Mouse (Mus musculus) liver, adult 2 months (tissue): Measurements from ENCODE around the gene Dusp9. TPM values are rescaled to one million over a fixed set of nuclear protein-coding genes. Genes with fewer than 3 reads are reported as not detected.
A peak's percentile ranks its signal among the peaks of the same experiment; 100 is the strongest.

Source experiments
- DNase-seq: peaks from one replicate; pipeline ENCODE4 v3.0.0-alpha.2; 2011; ENCODE audit warnings: low read depth, low spot score; ENCODE audit errors: extremely low read depth
- H3K27ac ChIP-seq: fragments of 200-500 bp; replicated peaks from 2 replicates; pipeline ENCODE4 v1.5.1; 2012; ENCODE audit warnings: low read depth, mild to moderate bottlenecking, control low read depth, inconsistent platforms, low read length; ENCODE audit not compliant: insufficient read depth
- H3K27me3 ChIP-seq: fragments of 200-500 bp; 2 replicates; pipeline ENCODE4 v1.6.1; 2012; ENCODE audit warnings: mild to moderate bottlenecking, moderate library complexity, low read length, inconsistent platforms; ENCODE audit not compliant: control insufficient read depth, insufficient read depth
- H3K36me3 ChIP-seq: fragments of 200-500 bp; 2 replicates; pipeline ENCODE4 v1.6.1; 2012; ENCODE audit warnings: low read length, inconsistent platforms; ENCODE audit not compliant: control insufficient read depth, insufficient read depth
- H3K4me1 ChIP-seq: fragments of 200-500 bp; 2 replicates; pipeline ENCODE4 v1.6.1; 2011; ENCODE audit warnings: low read length; ENCODE audit not compliant: control insufficient read depth, insufficient read depth
- H3K4me3 ChIP-seq: fragments of 200-500 bp; 2 replicates; pipeline ENCODE4 v1.5.1; 2011; ENCODE audit warnings: low read depth, mild to moderate bottlenecking, control low read depth, low read length, moderate library complexity; ENCODE audit not compliant: insufficient read depth
- H3K79me2 ChIP-seq: fragments of 200-500 bp; 2 replicates; pipeline ENCODE4 v1.6.1; 2012; ENCODE audit warnings: inconsistent platforms, mild to moderate bottlenecking, low read length, moderate library complexity; ENCODE audit not compliant: control insufficient read depth, insufficient read depth
- H3K9ac ChIP-seq: fragments of 200-500 bp; 2 replicates; pipeline ENCODE4 v1.6.1; 2012; ENCODE audit warnings: low read depth, mild to moderate bottlenecking, control low read depth, inconsistent platforms, low read length
- CTCF ChIP-seq: fragments of 200-500 bp; IDR thresholded peaks from 2 replicates; pipeline ENCODE4 v1.5.1; 2011; ENCODE audit warnings: low read depth, low read length, control low read depth
- POLR2A ChIP-seq: fragments of 200-500 bp; IDR thresholded peaks from 2 replicates; pipeline ENCODE4 v1.6.1; 2011; ENCODE audit warnings: low read length, control low read depth; ENCODE audit not compliant: insufficient read depth; ENCODE audit errors: extremely low read depth
- WGBS: fragments of 180-500 bp; shearing (Covaris S2); methylation state at CpG from one replicate; pipeline ENCODE4 v1.1.7; 2018; 5-methylcytosine and 5-hydroxymethylcytosine counted together
- polyA plus RNA-seq: library from polyadenylated mRNA; depleted of rRNA; stranded (reverse); fragments of >200 nt; gene quantifications from 2 replicates; pipeline ENCODE4 v1.2.3, GENCODE M21; 2012
- total RNA-seq: library from RNA; depleted of rRNA; stranded (reverse); fragments of >200 nt; gene quantifications from 2 replicates; pipeline ENCODE4 v1.2.3, GENCODE M21; 2014

Gene Dusp9
- total and polyA plus RNA-seq, 2 experiments = not detected

DNA sequence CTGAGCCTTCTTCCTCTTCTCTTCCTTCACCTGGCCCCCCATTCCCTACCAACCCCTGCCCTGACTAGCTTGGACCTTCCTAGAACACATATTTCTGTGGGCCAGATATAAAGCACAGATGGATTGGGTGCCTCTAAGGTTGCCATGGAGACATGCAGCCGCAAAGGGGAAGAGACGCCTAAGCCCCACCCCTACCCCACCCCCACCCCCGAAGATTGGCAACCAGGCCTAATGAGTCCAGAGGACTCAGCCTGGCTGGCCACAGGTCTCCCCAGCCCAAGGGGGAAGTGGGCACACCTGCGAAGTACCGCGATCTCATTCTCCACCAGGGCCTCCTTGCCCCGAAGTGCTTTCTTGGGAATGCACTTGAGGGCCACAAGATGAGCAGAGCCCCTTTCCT lies 19.2 kb downstream of the Dusp9 start:
- Histone ChIP-seq H3K79me2 (no peaks in the 10 kb centered on the region), H3K36me3 (no peaks in the 10 kb centered on the region), H3K9ac (no peak overlapping the region), H3K4me1 (peaks cover 2% of the 10 kb centered on the region; the same call in 1 of the 2 replicates), H3K27ac (no peak overlapping the region), H3K4me3 (no peak overlapping the region), H3K27me3 (0 out of 2 replicates have a peak, but pooled peaks cover 2% of the 10 kb centered on the region)
- TF ChIP-seq CTCF = no peak
- no peak for TF ChIP-seq POLR2A
- no peak for DNase-seq
- 53% methylated on average over 6 of the region's 7 CpGs for WGBS

GRCm38 (mm10) chrX:73658936-73659574 lies 19.8 kb downstream of the Dusp9 start:
- peaks cover 2% of the 10 kb centered on the region; the same call in 1 of the 2 replicates for H3K4me1 ChIP-seq
- H3K79me2 ChIP-seq = no peaks in the 10 kb centered on the region
- no peak for DNase-seq
- TF ChIP-seq CTCF (no peak), POLR2A (no peak)
- 83% methylated on average over 13 of the region's 13 CpGs for WGBS
- H3K27ac ChIP-seq = no peak overlapping the region
- H3K27me3 ChIP-seq = 0 out of 2 replicates have a peak, but pooled peaks cover 2% of the 10 kb centered on the region
- H3K9ac ChIP-seq = no peak overlapping the region
- H3K4me3 ChIP-seq = no peak overlapping the region
- no peaks in the 10 kb centered on the region for H3K36me3 ChIP-seq

DNA sequence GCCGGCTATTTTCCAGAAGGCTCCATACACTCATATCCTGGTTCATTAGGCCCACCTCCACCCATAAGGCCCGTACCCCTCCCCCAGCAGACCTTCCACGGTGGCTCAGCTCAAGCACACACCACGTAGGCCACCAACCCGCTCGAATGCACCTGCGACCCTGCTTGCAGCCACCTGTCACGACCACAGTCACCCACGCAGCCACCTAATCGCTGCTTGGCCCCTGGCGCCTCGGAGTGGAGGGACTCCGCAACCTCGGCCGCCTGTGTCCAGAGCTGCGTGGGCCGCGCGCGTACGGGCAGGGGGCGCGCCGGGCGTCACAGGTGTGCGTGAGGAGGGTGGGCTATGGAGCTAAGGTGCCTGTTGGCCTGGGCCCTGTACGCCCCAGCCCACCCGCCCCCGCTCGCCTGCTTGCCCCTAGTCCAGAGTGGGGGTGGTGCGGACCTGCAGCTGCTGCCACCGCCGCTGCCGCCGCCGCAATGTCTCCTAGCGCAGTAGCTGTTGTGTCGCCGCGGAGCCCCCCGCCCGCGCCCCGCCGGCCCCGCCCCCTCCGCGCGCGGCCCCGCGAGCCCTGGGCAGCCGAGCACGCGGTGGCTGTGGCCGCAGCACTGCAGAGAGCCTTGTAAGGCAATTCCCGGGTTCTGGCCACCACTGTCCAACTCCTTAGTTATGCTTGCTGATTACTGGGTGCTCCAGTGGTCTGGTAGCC lies 20.5 kb downstream of the Dusp9 start, which contains the start of gene Pnck:
Pnck (minus strand) TSS at position 543 of the 709 bp plus-strand sequence.
- H3K27me3 ChIP-seq = 0 out of 2 replicates have a peak, but pooled peaks cover 2% of the 10 kb centered on the region
- no peaks in the 10 kb centered on the region for H3K79me2 ChIP-seq
- H3K27ac ChIP-seq = no peak within 1 kb of the TSS
- 0 out of 2 replicates have a peak within 1 kb of the TSS, but pooled peaks have one; percentile 29 for H3K9ac ChIP-seq
- DNase-seq = no peak
- TF ChIP-seq POLR2A = no peak
- no peak for TF ChIP-seq CTCF
- H3K36me3 ChIP-seq = no peaks in the 10 kb centered on the region
- H3K4me1 ChIP-seq = peaks cover 2% of the 10 kb centered on the region; the same call in 1 of the 2 replicates
- 5% methylated on average over 37 of the region's 57 CpGs for WGBS
- peak within 1 kb of the TSS; percentile 41; the same call in 1 of the 2 replicates for H3K4me3 ChIP-seq

GRCm38 (mm10) chrX:73660284-73660665 lies 21.1 kb downstream of the Dusp9 start:
- H3K79me2 ChIP-seq = no peaks in the 10 kb centered on the region
- no peak for DNase-seq
- H3K27me3 ChIP-seq = 0 out of 2 replicates have a peak, but pooled peaks cover 2% of the 10 kb centered on the region
- TF ChIP-seq CTCF (no peak), POLR2A (no peak)
- WGBS = 84% methylated on average over 3 of the region's 3 CpGs
- no peaks in the 10 kb centered on the region for H3K36me3 ChIP-seq
- H3K4me3 ChIP-seq = no peak overlapping the region
- no peak overlapping the region for H3K27ac ChIP-seq
- peaks cover 2% of the 10 kb centered on the region; the same call in 1 of the 2 replicates for H3K4me1 ChIP-seq
- H3K9ac ChIP-seq = no peak overlapping the region

GRCm38 (mm10) chrX:73663143-73663542 lies 23.9 kb downstream of the Dusp9 start:
- H3K79me2 ChIP-seq = no peaks in the 10 kb centered on the region
- TF ChIP-seq POLR2A (no peak), CTCF (peak; percentile 18; the same call in 1 of the 2 replicates)
- DNase-seq = no peak
- no peak overlapping the region for H3K27ac ChIP-seq
- H3K36me3 ChIP-seq = no peaks in the 10 kb centered on the region
- H3K4me3 ChIP-seq = no peak overlapping the region
- H3K27me3 ChIP-seq = 0 out of 2 replicates have a peak, but pooled peaks cover 2% of the 10 kb centered on the region
- H3K4me1 ChIP-seq = peaks cover 2% of the 10 kb centered on the region; the same call in 1 of the 2 replicates
- H3K9ac ChIP-seq = no peak overlapping the region

DNA sequence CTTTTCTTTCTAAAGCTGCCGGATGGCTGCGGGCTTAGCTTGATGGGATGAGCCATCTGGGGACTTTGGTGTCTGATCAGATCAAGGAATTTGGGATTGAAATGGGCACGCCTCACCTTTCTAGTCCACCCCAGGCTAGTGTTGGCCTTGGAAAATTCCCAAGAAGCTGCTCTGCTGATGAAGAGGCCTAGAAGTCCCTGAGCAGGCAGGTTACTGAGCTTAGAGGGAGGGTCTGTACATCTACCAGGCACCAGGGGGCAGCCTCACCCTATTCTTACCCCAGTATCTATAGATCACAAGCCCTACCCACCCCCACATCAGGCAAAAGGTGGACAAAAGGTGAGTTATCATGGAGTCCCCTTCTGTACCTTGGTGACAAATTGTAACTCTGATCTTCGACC lies 32.8 kb downstream of the Dusp9 start:
- Histone ChIP-seq H3K4me1 (peaks cover 5% of the 10 kb centered on the region), H3K36me3 (no peaks in the 10 kb centered on the region), H3K9ac (no peak overlapping the region), H3K27me3 (no peaks in the 10 kb centered on the region), H3K79me2 (no peaks in the 10 kb centered on the region), H3K4me3 (no peak overlapping the region), H3K27ac (no peak overlapping the region)
- 66% methylated on average over 4 of the region's 4 CpGs for WGBS
- peak; percentile 22 for DNase-seq
- TF ChIP-seq POLR2A (no peak), CTCF (peak; percentile 61)
